Mouse (Mus musculus) neural tube, embryonic 11.5 days (tissue): ENCODE results near the gene Rdh16f1. TPM values are rescaled to one million over a fixed set of nuclear protein-coding genes. Genes with fewer than 3 reads are reported as not detected.
"Not testable (repeated sequence)": the region's sequence is repeated elsewhere in the genome, so short reads cannot be mapped to it uniquely, and the experiment has no call there.

Source experiments
- ATAC-seq: fragments of 200-750 bp; cut with Nextera tagmentation; 2 replicates; pipeline ENCODE4 v1.8.0; 2017; ENCODE audit warnings: moderate number of reproducible peaks, mild to moderate bottlenecking, moderate TSS enrichment, moderate library complexity; ENCODE audit not compliant: insufficient read depth, low FRiP score, low TSS enrichment
- DNase-seq: peaks from one replicate; pipeline ENCODE4 v3.0.0-alpha.2; 2015; ENCODE audit warnings: low spot score
- H3K27ac ChIP-seq: fragments of 300-500 bp; sonication (generic); 2 replicates; pipeline ENCODE4 v1.5.1; 2014; ENCODE audit warnings: low read depth, mild to moderate bottlenecking, low read length
- H3K27me3 ChIP-seq: fragments of 300-500 bp; sonication (generic); 2 replicates; pipeline ENCODE4 v1.6.1; 2014; ENCODE audit warnings: mild to moderate bottlenecking, low read length, mixed read lengths; ENCODE audit not compliant: control insufficient read depth, insufficient read depth
- H3K36me3 ChIP-seq: fragments of 300-500 bp; sonication (generic); 2 replicates; pipeline ENCODE4 v1.6.1; 2014; ENCODE audit warnings: mild to moderate bottlenecking, low read length, moderate library complexity, mixed read lengths; ENCODE audit not compliant: control insufficient read depth, insufficient read depth
- H3K4me1 ChIP-seq: fragments of 300-500 bp; sonication (generic); 2 replicates; pipeline ENCODE4 v1.6.1; 2014; ENCODE audit warnings: low read length, mixed read lengths; ENCODE audit not compliant: control insufficient read depth, insufficient read depth
- H3K4me2 ChIP-seq: fragments of 300-500 bp; sonication (generic); 2 replicates; pipeline ENCODE4 v1.6.1; 2014; ENCODE audit warnings: low read depth, mild to moderate bottlenecking, moderate library complexity
- H3K4me3 ChIP-seq: fragments of 300-500 bp; sonication (generic); 2 replicates; pipeline ENCODE4 v1.5.1; 2014; ENCODE audit warnings: low read depth, low read length
- H3K9ac ChIP-seq: fragments of 300-500 bp; sonication (generic); 2 replicates; pipeline ENCODE4 v1.6.1; 2014; ENCODE audit warnings: mild to moderate bottlenecking, low read length
- H3K9me3 ChIP-seq: fragments of 300-500 bp; sonication (generic); 2 replicates; pipeline ENCODE4 v1.6.1; 2016; ENCODE audit warnings: low read length; ENCODE audit not compliant: control insufficient read depth
- WGBS: fragments of 180-500 bp; shearing (Covaris S2); extraction: QIAGEN DNeasy Blood & Tissue Kit; methylation state at CpG from one replicate; pipeline ENCODE4 v1.1.7; 2014; 5-methylcytosine and 5-hydroxymethylcytosine counted together
- polyA plus RNA-seq: library from polyadenylated mRNA; unstranded; fragments of >200 nt; fragmentation: Nextera tagmentation; extraction: Ambion mirVana; gene quantifications from 2 replicates; pipeline ENCODE4 v1.2.1, GENCODE M21; 2014

Rdh16f1 gene
- polyA plus RNA-seq, 1 experiment from 2014 or later = 0.13 TPM

DNA sequence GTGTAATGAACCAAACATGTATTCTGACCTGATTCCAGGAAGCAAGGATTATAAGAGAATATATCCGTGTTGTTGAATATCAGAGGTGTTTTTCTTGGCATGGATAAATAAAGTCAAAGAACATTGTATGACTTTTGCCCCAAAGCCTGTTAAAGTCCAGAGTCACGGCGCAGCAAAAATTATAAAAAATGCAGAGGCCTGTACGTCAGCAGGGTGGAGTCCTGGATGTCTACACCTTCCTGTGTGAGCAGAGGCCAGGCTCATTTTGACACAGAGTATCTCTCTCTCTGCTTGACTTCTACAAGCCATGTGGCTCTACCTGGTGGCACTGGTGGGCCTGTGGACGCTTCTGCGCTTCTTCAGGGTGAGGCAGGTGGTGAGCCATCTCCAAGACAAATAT, 41.3 kb downstream of the Rdh16f1 start, which contains the start of gene Rdh16:
TSS of gene Rdh16 (plus strand) at position 262 of the 400 bp plus-strand sequence.
- H3K27ac ChIP-seq = no peak within 1 kb of the TSS
- H3K4me3 ChIP-seq = no peak within 1 kb of the TSS
- no peaks in the 10 kb centered on the region for H3K27me3 ChIP-seq
- H3K36me3 ChIP-seq = no peaks in the 10 kb centered on the region
- WGBS = 89% methylated on average over 6 of the region's 6 CpGs
- no peaks in the 10 kb centered on the region for H3K9me3 ChIP-seq
- no peak within 1 kb of the TSS for H3K4me2 ChIP-seq
- H3K4me1 ChIP-seq = no peaks in the 10 kb centered on the region
- no peak for DNase-seq
- ATAC-seq = no peak
- H3K9ac ChIP-seq = no peak within 1 kb of the TSS

DNA sequence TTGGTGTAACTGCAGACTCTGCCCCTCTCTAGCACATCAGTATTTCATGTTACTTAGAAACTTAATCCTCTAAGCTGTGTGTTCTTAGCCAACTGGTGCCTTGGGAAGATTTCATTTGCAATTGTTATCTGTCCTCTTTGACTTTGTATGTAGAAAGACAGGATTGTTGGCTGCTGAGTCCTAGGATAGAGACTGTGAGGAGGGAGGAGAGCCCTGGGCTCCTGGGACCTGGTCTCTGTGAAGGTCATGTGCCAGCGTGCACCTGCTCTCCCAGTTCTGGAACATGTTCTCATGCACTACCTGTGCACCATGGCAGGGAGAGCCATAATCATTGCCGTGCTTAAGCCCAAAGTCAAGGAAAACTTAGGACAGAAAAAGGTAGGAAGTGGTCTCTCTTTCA, 42.0 kb downstream of the Rdh16f1 start:
- H3K4me2 ChIP-seq = no peak overlapping the region
- no peaks in the 10 kb centered on the region for H3K9me3 ChIP-seq
- H3K4me1 ChIP-seq = no peaks in the 10 kb centered on the region
- 93% methylated on average over 2 of the region's 2 CpGs for WGBS
- no peak overlapping the region for H3K27ac ChIP-seq
- H3K27me3 ChIP-seq = no peaks in the 10 kb centered on the region
- H3K9ac ChIP-seq = no peak overlapping the region
- H3K4me3 ChIP-seq = no peak overlapping the region
- ATAC-seq (no peak), DNase-seq (no peak)
- H3K36me3 ChIP-seq = no peaks in the 10 kb centered on the region

DNA sequence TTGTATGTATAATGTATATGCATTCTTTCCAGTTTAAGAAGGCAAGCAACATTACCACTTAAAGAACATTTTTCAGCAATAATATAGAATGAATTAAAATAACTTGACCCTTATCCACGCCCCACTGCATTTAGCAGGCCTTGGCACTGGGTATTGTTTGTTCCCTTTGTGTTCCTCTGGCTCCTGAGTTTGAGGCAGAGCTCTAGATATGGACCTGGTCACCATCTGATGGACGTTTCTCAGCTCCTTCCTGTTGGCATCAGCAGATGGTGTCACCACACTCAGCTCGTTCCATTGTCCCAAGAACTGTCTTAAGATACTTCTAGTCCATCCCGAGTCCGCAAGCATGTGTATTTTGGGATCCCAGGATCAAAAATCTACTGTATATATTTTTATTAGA, 42.6 kb downstream of the Rdh16f1 start:
- Histone ChIP-seq H3K4me2 (no peak overlapping the region), H3K36me3 (no peaks in the 10 kb centered on the region), H3K9me3 (no peaks in the 10 kb centered on the region), H3K27ac (no peak overlapping the region), H3K4me3 (no peak overlapping the region), H3K9ac (no peak overlapping the region), H3K27me3 (no peaks in the 10 kb centered on the region), H3K4me1 (no peaks in the 10 kb centered on the region)
- DNase-seq (no peak), ATAC-seq (no peak)
- 78% methylated on average over 5 of the region's 5 CpGs for WGBS

DNA sequence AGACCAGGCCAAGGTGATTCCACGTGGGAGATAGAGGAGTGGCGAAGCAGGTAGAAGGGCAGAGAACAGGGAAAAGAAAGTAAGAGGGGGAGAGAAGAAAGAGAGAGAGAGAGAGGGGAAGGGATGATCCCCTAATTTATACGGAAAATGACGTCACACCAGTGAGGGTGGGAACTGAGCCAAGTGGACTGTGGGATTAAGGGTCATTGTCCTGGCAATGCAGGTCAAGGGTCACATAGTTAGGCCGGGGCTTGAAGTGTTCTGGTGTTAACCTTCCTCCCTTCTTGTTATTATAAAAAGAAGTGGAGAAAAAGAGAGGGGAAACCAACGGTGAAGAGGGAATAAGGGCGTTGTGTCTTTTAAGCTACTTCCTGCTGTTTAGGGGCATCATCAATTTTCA, 44.8 kb downstream of the Rdh16f1 start:
- no peak overlapping the region for H3K9ac ChIP-seq
- no peak overlapping the region for H3K27ac ChIP-seq
- DNase-seq (no peak), ATAC-seq (no peak)
- no peaks in the 10 kb centered on the region for H3K4me1 ChIP-seq
- WGBS = 75% methylated on average over 7 of the region's 7 CpGs
- no peak overlapping the region for H3K4me2 ChIP-seq
- no peaks in the 10 kb centered on the region for H3K9me3 ChIP-seq
- no peaks in the 10 kb centered on the region for H3K27me3 ChIP-seq
- H3K36me3 ChIP-seq = no peaks in the 10 kb centered on the region
- no peak overlapping the region for H3K4me3 ChIP-seq

DNA sequence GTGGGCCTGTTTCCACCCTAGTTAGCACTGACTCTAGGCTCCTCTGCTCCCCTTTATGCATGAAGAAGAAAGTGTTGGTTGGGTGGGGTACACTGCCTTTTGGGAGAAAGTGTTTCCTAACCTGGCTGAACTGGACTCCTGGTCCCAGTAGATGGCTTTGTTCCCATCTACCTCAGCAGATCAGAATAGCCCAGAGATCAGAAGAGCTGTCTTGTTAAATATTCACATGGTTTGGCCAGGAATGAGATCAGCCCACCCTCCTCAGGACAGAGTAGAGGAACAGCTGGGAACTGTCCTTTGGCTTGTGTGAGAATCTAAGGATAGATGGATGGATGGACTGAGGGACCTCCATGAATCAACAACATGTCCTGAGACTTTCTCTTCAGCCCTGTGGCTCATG, 56.3 kb downstream of the Rdh16f1 start:
- Histone ChIP-seq H3K9ac (no peak overlapping the region), H3K9me3 (no peaks in the 10 kb centered on the region), H3K4me3 (no peak overlapping the region), H3K4me1 (no peaks in the 10 kb centered on the region), H3K36me3 (no peaks in the 10 kb centered on the region), H3K4me2 (no peak overlapping the region), H3K27me3 (no peaks in the 10 kb centered on the region), H3K27ac (no peak overlapping the region)
- DNase-seq (no peak), ATAC-seq (no peak)

DNA sequence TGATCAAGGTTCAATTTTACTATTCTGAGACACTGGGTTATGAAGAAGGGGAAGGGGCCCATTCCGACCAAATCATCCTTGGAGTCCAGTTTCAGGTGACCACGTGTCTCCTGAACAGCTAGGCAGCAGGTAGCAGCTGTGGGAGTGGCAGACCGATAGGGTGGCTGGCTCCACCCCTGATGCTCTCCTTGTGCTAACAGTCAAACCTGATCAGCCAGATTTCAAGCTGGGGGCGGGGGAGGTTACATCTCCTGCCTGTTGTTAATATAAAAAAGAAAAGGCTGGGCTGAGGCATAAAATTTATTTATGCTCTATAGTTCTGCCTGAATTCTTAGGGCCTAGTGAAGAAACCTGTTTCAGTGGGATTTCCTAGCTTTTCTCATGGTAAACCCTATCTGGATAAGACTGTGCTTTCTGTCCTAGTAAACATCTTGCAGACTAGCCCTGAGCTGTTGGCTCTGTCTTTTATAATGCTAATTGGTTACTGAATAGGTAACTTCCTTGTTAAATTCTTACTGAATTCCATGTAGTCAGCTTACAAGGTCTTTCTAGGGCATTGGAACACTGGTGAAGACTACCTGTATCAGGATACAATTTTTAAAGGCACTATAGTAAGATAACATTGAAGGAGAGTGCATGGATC, 57.8 kb downstream of the Rdh16f1 start:
- H3K4me1 ChIP-seq, H3K4me3 ChIP-seq, DNase-seq, H3K27ac ChIP-seq, H3K9me3 ChIP-seq, H3K4me2 ChIP-seq, ATAC-seq, H3K36me3 ChIP-seq, H3K9ac ChIP-seq, H3K27me3 ChIP-seq: not testable (repeated sequence)
- 80% methylated on average over 4 of the region's 4 CpGs for WGBS

DNA sequence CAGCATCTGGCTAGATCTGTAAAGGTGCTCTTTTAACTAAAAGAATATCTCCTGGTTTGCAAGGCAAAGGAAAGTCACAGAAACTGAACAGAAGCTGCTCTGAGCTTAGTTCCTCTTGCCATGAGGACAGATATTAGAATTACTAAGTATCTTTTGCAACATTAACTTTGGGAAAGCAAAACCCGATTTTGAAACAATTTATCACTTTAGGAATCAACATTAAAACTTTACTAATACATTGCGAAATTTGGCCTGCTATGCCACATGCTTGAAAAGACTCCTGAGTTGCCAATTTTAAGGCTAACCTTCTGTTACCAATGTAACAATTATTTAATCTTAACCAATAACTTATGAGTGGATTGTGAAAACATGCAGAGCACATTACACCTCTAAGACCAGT, 62.2 kb downstream of the Rdh16f1 start:
- not testable (repeated sequence) for ATAC-seq, H3K9ac ChIP-seq, H3K4me2 ChIP-seq, H3K36me3 ChIP-seq, H3K27ac ChIP-seq, H3K27me3 ChIP-seq, H3K9me3 ChIP-seq, H3K4me3 ChIP-seq, H3K4me1 ChIP-seq, DNase-seq
- WGBS = 90% methylated on average over 2 of the region's 2 CpGs

DNA sequence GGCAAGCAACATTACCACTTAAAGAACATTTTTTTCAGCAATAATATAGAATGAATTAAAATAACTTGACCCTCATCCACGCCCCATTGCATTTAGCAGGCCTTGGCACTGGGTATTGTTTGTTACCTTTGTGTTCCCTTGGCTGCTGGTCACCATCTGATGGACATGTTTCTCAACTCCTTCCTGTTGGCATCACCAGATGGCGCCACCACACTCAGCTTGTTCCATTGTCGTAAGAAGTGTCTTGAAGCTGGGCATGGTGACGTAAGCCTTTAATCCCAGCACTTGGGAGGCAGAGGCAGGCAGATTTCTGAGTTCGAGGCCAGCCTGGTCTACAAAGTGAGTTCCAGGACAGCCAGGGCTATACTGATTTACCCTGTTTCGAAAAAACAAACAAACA, 65.8 kb downstream of the Rdh16f1 start:
- 82% methylated on average over 6 of the region's 6 CpGs for WGBS
- no peak for ATAC-seq
- no peak overlapping the region for H3K27ac ChIP-seq
- no peaks in the 10 kb centered on the region for H3K9me3 ChIP-seq
- DNase-seq = no peak
- no peak overlapping the region for H3K9ac ChIP-seq
- H3K27me3 ChIP-seq = no peaks in the 10 kb centered on the region
- no peak overlapping the region for H3K4me2 ChIP-seq
- H3K4me1 ChIP-seq = no peaks in the 10 kb centered on the region
- no peaks in the 10 kb centered on the region for H3K36me3 ChIP-seq
- H3K4me3 ChIP-seq = no peak overlapping the region

DNA sequence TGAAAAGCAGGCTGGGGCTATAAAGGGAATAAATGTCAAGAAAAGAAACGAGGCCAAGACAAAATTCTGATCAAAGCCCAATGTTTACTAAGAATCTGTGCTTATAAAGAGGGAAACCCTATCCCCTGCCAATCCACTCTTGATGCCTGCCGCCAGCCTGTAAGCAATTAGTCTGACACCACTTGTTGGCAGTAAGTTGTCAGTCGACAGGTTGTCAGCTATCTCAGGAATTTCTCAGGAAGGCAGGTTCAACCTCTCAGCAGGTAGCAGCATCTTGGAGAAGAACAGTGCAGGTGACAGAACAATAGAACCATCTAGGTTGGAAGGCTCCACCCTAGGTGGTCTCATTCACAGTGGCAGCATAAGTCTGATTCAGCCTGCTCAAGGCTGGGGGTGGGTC, 69.5 kb downstream of the Rdh16f1 start:
- DNase-seq (no peak), ATAC-seq (no peak)
- Histone ChIP-seq H3K4me2 (no peak overlapping the region), H3K4me1 (no peaks in the 10 kb centered on the region), H3K36me3 (no peaks in the 10 kb centered on the region), H3K4me3 (no peak overlapping the region), H3K9ac (no peak overlapping the region), H3K27ac (no peak overlapping the region), H3K9me3 (no peaks in the 10 kb centered on the region), H3K27me3 (no peaks in the 10 kb centered on the region)
- 79% methylated on average over 3 of the region's 3 CpGs for WGBS
